Mouse (Mus musculus) hindbrain, embryonic 11.5 days (tissue): ENCODE measurements at regions not wholly inside any gene's neighbourhood (a gene's known extent, or its start where the extent isn't known, plus 50 kb on each side); places are given as distances from the start of the nearest gene placed in this dataset.

ENCODE experiments used
- ATAC-seq: fragments of 200-750 bp; cut with Nextera tagmentation; 2 replicates; pipeline ENCODE4 v1.8.0; 2017; ENCODE audit warnings: mild to moderate bottlenecking, moderate TSS enrichment, moderate library complexity; ENCODE audit not compliant: low FRiP score
- DNase-seq: peaks from one replicate; pipeline ENCODE4 v3.0.0-alpha.2; 2015; ENCODE audit warnings: low spot score
- H3K27ac ChIP-seq: fragments of 300-500 bp; sonication (generic); 2 replicates; pipeline ENCODE4 v1.5.1; 2014; ENCODE audit warnings: mild to moderate bottlenecking, low read depth, low read length
- H3K27me3 ChIP-seq: fragments of 300-500 bp; sonication (generic); 2 replicates; pipeline ENCODE4 v1.6.1; 2014; ENCODE audit warnings: mild to moderate bottlenecking, low read length, moderate library complexity, mixed read lengths; ENCODE audit not compliant: control insufficient read depth, insufficient read depth
- H3K36me3 ChIP-seq: fragments of 300-500 bp; sonication (generic); 2 replicates; pipeline ENCODE4 v1.6.1; 2014; ENCODE audit warnings: mild to moderate bottlenecking, low read length, moderate library complexity, mixed read lengths; ENCODE audit not compliant: control insufficient read depth, insufficient read depth
- H3K4me1 ChIP-seq: fragments of 300-500 bp; sonication (generic); replicated peaks from 2 replicates; pipeline ENCODE4 v1.6.1; 2014; ENCODE audit warnings: low read length, mixed read lengths; ENCODE audit not compliant: control insufficient read depth, insufficient read depth
- H3K4me2 ChIP-seq: fragments of 300-500 bp; sonication (generic); replicated peaks from 2 replicates; pipeline ENCODE4 v1.6.1; 2014; ENCODE audit warnings: mild to moderate bottlenecking, low read depth, low read length
- H3K4me3 ChIP-seq: fragments of 300-500 bp; sonication (generic); 2 replicates; pipeline ENCODE4 v1.5.1; 2014; ENCODE audit warnings: low read depth, low read length
- H3K9ac ChIP-seq: fragments of 300-500 bp; sonication (generic); 2 replicates; pipeline ENCODE4 v1.6.1; 2014; ENCODE audit warnings: low read depth, low read length
- H3K9me3 ChIP-seq: fragments of 300-500 bp; sonication (generic); 2 replicates; pipeline ENCODE4 v1.6.1; 2016; ENCODE audit warnings: low read length; ENCODE audit not compliant: control insufficient read depth
- WGBS: fragments of 180-500 bp; shearing (Covaris S2); extraction: QIAGEN DNeasy Blood & Tissue Kit; methylation state at CpG from one replicate; pipeline ENCODE4 v1.1.7; 2014; 5-methylcytosine and 5-hydroxymethylcytosine counted together

GRCm38 (mm10) chr6:105549366-105549765 lies 128.1 kb upstream of the Cntn4 start:
- Histone ChIP-seq H3K27me3 (no peaks in the 10 kb centered on the region), H3K9ac (no peak overlapping the region), H3K4me2 (no peak overlapping the region), H3K27ac (no peak overlapping the region), H3K4me3 (no peak overlapping the region), H3K4me1 (no peaks in the 10 kb centered on the region), H3K36me3 (no peaks in the 10 kb centered on the region), H3K9me3 (no peaks in the 10 kb centered on the region)
- ATAC-seq, result peak; percentile 81
- WGBS, result 63% methylated on average over 1 of the region's 1 CpGs
- DNase-seq, result peak; percentile 25

- no peak for DNase-seq
- H3K9me3 ChIP-seq, result no peaks in the 10 kb centered on the region
- ATAC-seq, result no peak
- WGBS, result 78% methylated on average over 3 of the region's 3 CpGs
- no peak overlapping the region for H3K27ac ChIP-seq
- no peaks in the 10 kb centered on the region for H3K36me3 ChIP-seq
- H3K27me3 ChIP-seq, result no peaks in the 10 kb centered on the region
- no peak overlapping the region for H3K4me3 ChIP-seq
- no peak overlapping the region for H3K9ac ChIP-seq
- no peak overlapping the region for H3K4me2 ChIP-seq
- no peaks in the 10 kb centered on the region for H3K4me1 ChIP-seq
Observed at GRCm38 (mm10) chr6:105568301-105568700, 109.2 kb upstream of the Cntn4 start.

- Histone ChIP-seq H3K4me1 (no peaks in the 10 kb centered on the region), H3K27me3 (no peaks in the 10 kb centered on the region), H3K4me3 (no peak overlapping the region), H3K9ac (no peak overlapping the region), H3K36me3 (no peaks in the 10 kb centered on the region), H3K9me3 (no peaks in the 10 kb centered on the region), H3K4me2 (no peak overlapping the region), H3K27ac (no peak overlapping the region)
- WGBS, result 76% methylated on average over 2 of the region's 2 CpGs
- ATAC-seq, result no peak
- no peak for DNase-seq
Observed at GRCm38 (mm10) chr6:105569103-105569502, 108.4 kb upstream of the Cntn4 start.

GRCm38 (mm10) chr6:105604234-105604633 lies 73.2 kb upstream of the Cntn4 start:
- no peaks in the 10 kb centered on the region for H3K27me3 ChIP-seq
- no peak for ATAC-seq
- H3K9me3 ChIP-seq, result no peaks in the 10 kb centered on the region
- H3K27ac ChIP-seq, result no peak overlapping the region
- no peak for DNase-seq
- H3K36me3 ChIP-seq, result no peaks in the 10 kb centered on the region
- 69% methylated on average over 2 of the region's 2 CpGs for WGBS
- H3K9ac ChIP-seq, result no peak overlapping the region
- no peak overlapping the region for H3K4me3 ChIP-seq
- no peak overlapping the region for H3K4me2 ChIP-seq
- H3K4me1 ChIP-seq, result no peaks in the 10 kb centered on the region
